Mouse (Mus musculus) kidney, adult 2 months (tissue): ENCODE results near the gene Cyp8b1.

Experiments
- CTCF ChIP-seq: fragments of 200-500 bp; conservative IDR thresholded peaks from 2 replicates; pipeline ENCODE4 v1.5.1; 2011; ENCODE audit warnings: low read depth, mild to moderate bottlenecking, control low read depth, low read length, moderate library complexity, mixed read lengths; ENCODE audit not compliant: insufficient read depth, insufficient read length
- POLR2A ChIP-seq: fragments of 200-500 bp; IDR thresholded peaks from one replicate; pipeline ENCODE4 v1.6.1; 2011; ENCODE audit warnings: low read depth, low read length, control low read depth

DNA sequence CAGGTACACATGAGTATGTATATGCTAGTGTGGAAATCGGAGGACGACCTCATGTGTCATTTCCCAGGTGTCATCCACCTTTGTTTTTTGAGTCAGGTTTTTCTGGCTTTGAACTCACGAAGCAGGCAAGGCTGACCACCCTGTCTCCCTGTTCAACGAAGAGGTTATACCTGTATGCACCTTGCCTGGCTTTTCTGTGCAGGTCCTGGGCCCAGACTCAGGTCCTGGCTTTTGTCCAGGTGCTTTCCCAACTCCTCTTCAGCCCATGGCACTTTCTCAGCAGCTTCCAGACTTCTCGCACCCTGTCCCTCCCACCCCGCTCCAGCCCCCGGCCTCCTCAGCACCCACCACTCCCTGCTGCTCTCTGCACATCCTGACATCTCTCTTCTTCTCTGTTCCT, 4.9 kb downstream of the Cyp8b1 start:
- TF ChIP-seq POLR2A (no peak), CTCF (no peak)
